Mouse (Mus musculus) kidney, embryonic 14.5 days (tissue): Measurements from ENCODE around the gene Ear6. TPM values are rescaled to one million over a fixed set of nuclear protein-coding genes. Genes with fewer than 3 reads are reported as not detected.
"Not testable (repeated sequence)": the region's sequence is repeated elsewhere in the genome, so short reads cannot be mapped to it uniquely, and the experiment has no call there.

Experiments
- ATAC-seq: fragments of 200-750 bp; cut with Nextera tagmentation; 2 replicates; pipeline ENCODE4 v1.8.0; 2017; ENCODE audit warnings: moderate number of reproducible peaks, mild to moderate bottlenecking, moderate TSS enrichment, moderate library complexity; ENCODE audit not compliant: low FRiP score, low TSS enrichment
- H3K27ac ChIP-seq: fragments of 300-500 bp; sonication (generic); 2 replicates; pipeline ENCODE4 v1.5.1; 2014; ENCODE audit warnings: low read depth, mild to moderate bottlenecking, low read length, moderate library complexity, mixed read lengths
- H3K27me3 ChIP-seq: fragments of 300-500 bp; sonication (generic); 2 replicates; pipeline ENCODE4 v1.6.1; 2014; ENCODE audit warnings: mild to moderate bottlenecking, low read length; ENCODE audit not compliant: control insufficient read depth, insufficient read depth
- H3K36me3 ChIP-seq: fragments of 300-500 bp; sonication (generic); 2 replicates; pipeline ENCODE4 v1.6.1; 2014; ENCODE audit warnings: low read length, mixed read lengths; ENCODE audit not compliant: control insufficient read depth, insufficient read depth
- H3K4me1 ChIP-seq: fragments of 300-500 bp; sonication (generic); 2 replicates; pipeline ENCODE4 v1.6.1; 2014; ENCODE audit warnings: low read length, mixed read lengths; ENCODE audit not compliant: control insufficient read depth, insufficient read depth
- H3K4me2 ChIP-seq: fragments of 300-500 bp; sonication (generic); replicated peaks from 2 replicates; pipeline ENCODE4 v1.6.1; 2014; ENCODE audit warnings: low read depth, mild to moderate bottlenecking, low read length
- H3K4me3 ChIP-seq: fragments of 300-500 bp; sonication (generic); 2 replicates; pipeline ENCODE4 v1.5.1; 2014; ENCODE audit warnings: mild to moderate bottlenecking, low read length
- H3K9ac ChIP-seq: fragments of 300-500 bp; sonication (generic); 2 replicates; pipeline ENCODE4 v1.6.1; 2014; ENCODE audit warnings: low read depth, mild to moderate bottlenecking, low read length, moderate library complexity
- H3K9me3 ChIP-seq: fragments of 300-500 bp; sonication (generic); 2 replicates; pipeline ENCODE4 v1.6.1; 2016; ENCODE audit warnings: low read length; ENCODE audit not compliant: control insufficient read depth
- WGBS: fragments of 180-500 bp; shearing (Covaris S2); extraction: QIAGEN DNeasy Blood & Tissue Kit; methylation state at CpG from one replicate; pipeline ENCODE4 v1.1.7; 2014; 5-methylcytosine and 5-hydroxymethylcytosine counted together
- polyA plus RNA-seq: library from polyadenylated mRNA; unstranded; fragments of >200 nt; fragmentation: Nextera tagmentation; extraction: Ambion mirVana; gene quantifications from 2 replicates; pipeline ENCODE4 v1.2.1, GENCODE M21; 2014

Gene Ear6
- not detected in 2 replicates for polyA plus RNA-seq

DNA sequence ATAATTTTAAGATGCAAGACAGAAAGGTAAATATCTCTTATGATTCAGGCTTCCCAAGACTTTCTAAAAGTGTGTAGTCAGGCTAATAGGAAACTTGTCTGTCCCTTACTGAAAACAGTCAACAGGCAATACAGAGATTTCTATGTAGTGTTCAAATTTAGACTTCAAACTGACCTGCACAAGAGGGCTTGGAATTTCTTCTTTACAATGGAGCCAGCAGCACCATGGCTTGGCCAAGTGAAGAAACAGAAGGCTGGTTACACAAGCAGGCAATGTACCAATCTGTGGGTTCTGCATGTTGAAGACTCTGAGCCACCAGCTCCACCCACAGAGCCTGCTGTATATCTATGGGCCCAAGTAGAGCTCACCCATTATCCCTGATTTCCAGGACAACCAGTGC is at the start of gene Ear6:
Ear6 (plus strand) TSS at position 301 of the 400 bp plus-strand sequence.
- Histone ChIP-seq H3K9ac (no peak within 1 kb of the TSS), H3K4me3 (no peak within 1 kb of the TSS), H3K27ac (no peak within 1 kb of the TSS), H3K36me3 (no peaks in the 10 kb centered on the region), H3K27me3 (no peaks in the 10 kb centered on the region), H3K4me2 (no peak within 1 kb of the TSS), H3K4me1 (no peaks in the 10 kb centered on the region), H3K9me3 (no peaks in the 10 kb centered on the region)
- no peak for ATAC-seq

DNA sequence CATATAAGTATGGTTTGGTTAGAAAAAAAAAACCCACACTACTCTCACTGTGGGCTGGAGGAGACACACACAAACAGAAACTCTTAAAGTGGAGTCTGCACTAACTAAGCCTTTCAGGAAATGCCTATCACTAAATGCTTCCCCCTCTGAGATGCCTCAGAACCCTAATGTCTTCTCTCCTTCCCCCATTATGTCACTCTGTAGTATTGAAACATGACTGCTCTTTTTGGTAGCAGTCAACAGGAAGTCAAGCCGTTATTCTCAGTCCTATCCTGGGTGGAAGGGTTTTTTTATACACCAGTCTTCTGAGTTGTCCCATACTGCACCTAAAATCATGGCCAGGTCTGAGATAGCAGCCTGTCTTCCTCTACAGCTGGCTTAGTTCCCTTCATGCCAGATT is 26.9 kb upstream of the Ear6 start:
- 61% methylated on average over 1 of the region's 1 CpGs for WGBS
- H3K9me3 ChIP-seq: no peaks in the 10 kb centered on the region
- H3K27ac ChIP-seq: no peak overlapping the region
- H3K4me2 ChIP-seq: no peak overlapping the region
- no peak for ATAC-seq
- H3K27me3 ChIP-seq: no peaks in the 10 kb centered on the region
- H3K36me3 ChIP-seq: no peaks in the 10 kb centered on the region
- H3K9ac ChIP-seq: no peak overlapping the region
- no peak overlapping the region for H3K4me3 ChIP-seq
- H3K4me1 ChIP-seq: no peaks in the 10 kb centered on the region

DNA sequence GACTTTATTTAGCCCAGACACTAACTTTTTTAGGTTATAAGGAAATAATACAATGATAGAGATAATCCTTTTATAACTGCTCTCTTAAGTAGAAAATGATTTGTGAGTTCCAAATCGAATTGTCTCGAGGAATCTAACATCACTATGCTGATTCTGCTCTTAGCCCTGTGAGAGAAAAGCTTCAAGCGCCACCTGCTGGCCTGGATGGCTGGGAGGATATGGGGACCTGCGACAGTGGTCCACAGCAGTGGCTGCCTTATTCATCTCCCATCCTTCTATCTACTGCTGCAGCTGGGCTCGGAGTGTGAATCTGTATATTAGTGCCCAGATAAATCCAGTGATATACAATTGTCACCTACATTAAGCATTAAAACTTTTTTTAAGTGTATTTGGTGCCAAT is 25.7 kb upstream of the Ear6 start:
- not testable (repeated sequence) for ATAC-seq, H3K4me1 ChIP-seq, H3K9me3 ChIP-seq, H3K9ac ChIP-seq, H3K27me3 ChIP-seq, H3K4me2 ChIP-seq, H3K36me3 ChIP-seq, H3K27ac ChIP-seq, H3K4me3 ChIP-seq
- WGBS: 32% methylated on average over 5 of the region's 5 CpGs

DNA sequence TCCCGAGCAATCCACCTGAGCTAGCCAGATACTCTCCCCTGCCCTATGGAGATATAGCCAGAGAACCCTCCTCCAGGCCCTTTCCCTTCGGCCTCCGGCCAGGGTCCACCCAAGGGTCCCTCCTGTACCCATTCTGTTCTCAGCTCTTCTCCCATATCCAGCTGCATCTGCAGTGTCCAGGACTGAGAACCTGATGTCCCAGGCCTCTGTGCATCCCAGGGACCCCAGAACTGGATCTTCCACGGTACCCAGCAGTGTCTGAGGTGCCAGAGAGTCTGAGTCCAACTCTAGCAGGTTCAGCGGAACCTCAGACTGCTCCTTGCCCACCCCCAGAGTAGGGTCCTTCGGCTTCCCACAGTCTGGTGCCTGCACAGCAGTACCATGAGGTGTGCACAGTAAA is 24.3 kb upstream of the Ear6 start:
- H3K27me3 ChIP-seq: no peaks in the 10 kb centered on the region
- no peak overlapping the region for H3K27ac ChIP-seq
- no peaks in the 10 kb centered on the region for H3K4me1 ChIP-seq
- 82% methylated on average over 6 of the region's 6 CpGs for WGBS
- no peak overlapping the region for H3K9ac ChIP-seq
- no peaks in the 10 kb centered on the region for H3K36me3 ChIP-seq
- no peaks in the 10 kb centered on the region for H3K9me3 ChIP-seq
- H3K4me3 ChIP-seq: no peak overlapping the region
- no peak overlapping the region for H3K4me2 ChIP-seq
- ATAC-seq: no peak

DNA sequence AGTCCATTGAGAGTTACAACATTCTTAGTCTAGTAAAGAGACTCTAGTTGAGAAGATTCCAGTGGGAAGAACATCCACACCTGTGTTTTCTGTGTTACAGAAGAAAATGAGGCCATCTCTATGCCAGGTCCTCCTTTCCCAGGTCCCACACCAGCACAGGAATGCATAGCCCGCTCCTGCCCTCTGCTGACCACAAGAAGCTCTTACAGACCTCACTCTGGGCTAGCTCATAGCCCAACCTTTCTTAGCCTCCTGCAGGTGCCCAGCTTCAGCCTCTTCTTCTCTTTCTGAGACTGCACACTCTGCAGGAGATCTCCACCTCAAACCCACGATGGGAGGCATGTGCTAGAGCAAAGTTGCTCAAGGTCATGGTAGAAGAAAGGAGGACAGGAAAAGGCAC is 15.0 kb upstream of the Ear6 start:
- not testable (repeated sequence) for H3K36me3 ChIP-seq, ATAC-seq, H3K9ac ChIP-seq, H3K4me2 ChIP-seq, H3K4me1 ChIP-seq, H3K27me3 ChIP-seq, H3K9me3 ChIP-seq, H3K4me3 ChIP-seq, H3K27ac ChIP-seq
- 32% methylated on average over 2 of the region's 2 CpGs for WGBS

DNA sequence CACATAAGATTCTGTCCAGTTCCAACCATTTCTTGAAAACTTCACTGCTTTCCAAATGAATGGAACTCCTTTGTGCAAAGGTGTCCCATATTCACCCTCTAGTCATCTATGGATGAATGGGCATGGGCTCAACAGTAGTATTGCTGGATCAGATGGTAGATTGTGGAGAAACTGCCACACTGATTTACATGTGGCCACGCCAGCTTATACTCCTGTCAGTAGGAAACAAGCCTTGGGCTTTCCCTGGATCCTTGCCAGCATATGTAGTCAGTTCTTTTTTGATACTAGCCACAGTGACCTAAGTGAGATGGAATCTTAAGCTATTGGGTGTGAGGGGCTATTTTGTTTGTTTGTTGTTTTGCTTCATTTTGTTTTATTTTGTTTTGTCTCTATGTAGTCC is 11.2 kb upstream of the Ear6 start:
- Histone ChIP-seq H3K4me1 (no peaks in the 10 kb centered on the region), H3K27me3 (no peaks in the 10 kb centered on the region), H3K36me3 (no peaks in the 10 kb centered on the region), H3K9me3 (no peaks in the 10 kb centered on the region), H3K4me3 (no peak overlapping the region), H3K9ac (no peak overlapping the region), H3K4me2 (no peak overlapping the region), H3K27ac (no peak overlapping the region)
- no peak for ATAC-seq
- 71% methylated on average over 1 of the region's 1 CpGs for WGBS

DNA sequence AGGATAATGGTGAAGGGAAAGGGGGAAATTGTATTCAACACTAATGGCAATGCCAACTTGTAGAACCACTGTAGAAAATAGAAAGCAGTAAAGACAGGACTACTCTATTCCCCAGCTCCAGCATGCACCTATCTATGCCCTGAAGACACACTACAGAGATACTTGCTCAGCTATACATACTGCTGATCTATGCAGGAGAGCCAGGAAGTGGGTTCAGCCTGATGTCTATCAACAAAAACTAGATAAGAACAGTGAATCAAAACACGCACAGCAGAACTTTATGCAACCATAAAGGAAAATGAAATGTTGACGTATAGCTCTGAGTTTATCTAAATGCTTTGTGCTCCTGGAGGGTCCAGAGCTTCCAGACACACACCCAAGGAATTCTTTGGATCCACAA is 10.7 kb upstream of the Ear6 start:
- Histone ChIP-seq H3K9ac (no peak overlapping the region), H3K4me1 (no peaks in the 10 kb centered on the region), H3K27ac (no peak overlapping the region), H3K4me3 (no peak overlapping the region), H3K4me2 (no peak overlapping the region), H3K9me3 (no peaks in the 10 kb centered on the region), H3K27me3 (no peaks in the 10 kb centered on the region), H3K36me3 (no peaks in the 10 kb centered on the region)
- ATAC-seq: no peak
- 91% methylated on average over 2 of the region's 2 CpGs for WGBS

DNA sequence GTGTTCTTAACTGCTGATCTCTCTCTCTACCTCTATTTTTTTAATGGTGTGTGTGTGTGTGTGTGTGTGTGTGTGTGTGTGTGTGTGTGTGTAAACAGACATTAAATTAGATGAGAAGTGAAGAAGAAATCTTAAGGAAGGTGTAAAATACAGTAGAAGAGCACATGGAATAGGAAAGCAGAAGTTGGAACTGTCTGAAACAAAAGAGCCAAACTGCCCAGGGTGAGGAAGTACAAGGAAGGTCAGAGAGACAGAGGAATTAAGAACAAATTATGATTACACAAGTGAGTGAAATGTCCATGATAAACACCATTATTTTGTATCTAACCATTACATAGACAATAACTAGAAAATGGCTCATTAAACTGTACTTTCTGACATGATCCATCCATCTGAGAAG is 9.6 kb upstream of the Ear6 start:
- H3K27ac ChIP-seq: no peak overlapping the region
- ATAC-seq: no peak
- no peaks in the 10 kb centered on the region for H3K9me3 ChIP-seq
- H3K27me3 ChIP-seq: no peaks in the 10 kb centered on the region
- no peak overlapping the region for H3K4me3 ChIP-seq
- no peak overlapping the region for H3K4me2 ChIP-seq
- no peak overlapping the region for H3K9ac ChIP-seq
- no peaks in the 10 kb centered on the region for H3K36me3 ChIP-seq
- no peaks in the 10 kb centered on the region for H3K4me1 ChIP-seq

DNA sequence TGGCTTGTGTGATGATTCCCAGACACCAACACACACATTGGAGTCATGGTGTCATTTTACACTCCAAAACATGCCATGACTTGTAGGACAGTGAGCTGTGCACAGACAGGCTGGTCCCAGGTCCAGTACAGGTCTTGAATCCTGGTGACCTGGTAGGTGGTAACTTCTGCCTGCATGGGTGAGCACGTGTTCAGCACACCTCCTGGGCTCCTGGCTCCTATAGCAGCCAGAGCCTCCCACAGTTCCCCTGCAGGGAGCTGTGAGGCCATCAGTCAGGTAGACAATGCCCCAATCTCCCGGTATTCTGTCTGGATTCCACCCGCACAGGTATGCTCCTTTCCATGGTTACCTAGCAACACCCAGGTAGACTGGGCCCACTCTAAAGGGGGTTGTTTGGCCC is 6.9 kb upstream of the Ear6 start:
- no peak overlapping the region for H3K4me3 ChIP-seq
- H3K27ac ChIP-seq: no peak overlapping the region
- no peaks in the 10 kb centered on the region for H3K36me3 ChIP-seq
- H3K9ac ChIP-seq: no peak overlapping the region
- H3K4me2 ChIP-seq: no peak overlapping the region
- no peaks in the 10 kb centered on the region for H3K4me1 ChIP-seq
- 57% methylated on average over 3 of the region's 3 CpGs for WGBS
- H3K27me3 ChIP-seq: no peaks in the 10 kb centered on the region
- H3K9me3 ChIP-seq: no peaks in the 10 kb centered on the region
- no peak for ATAC-seq

DNA sequence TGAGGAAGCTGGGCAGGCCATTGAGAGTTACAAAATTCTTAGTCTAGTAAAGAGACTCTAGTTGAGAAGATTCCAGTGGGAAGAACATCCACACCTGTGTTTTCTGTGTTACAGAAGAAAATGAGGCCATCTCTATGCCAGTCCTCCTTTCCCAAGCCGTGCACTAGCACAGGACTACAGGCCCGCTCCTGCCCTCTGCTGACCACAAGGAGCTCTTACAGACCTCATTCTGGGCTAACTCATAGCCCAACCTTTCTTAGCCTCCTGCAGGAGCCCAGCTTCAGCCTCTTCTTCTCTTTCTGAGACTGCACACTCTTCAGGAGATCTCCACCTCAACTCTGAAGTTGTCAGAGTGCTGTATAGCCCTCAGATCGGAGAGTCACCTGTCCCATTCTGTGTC is 2.5 kb upstream of the Ear6 start:
- H3K4me1 ChIP-seq, H3K27ac ChIP-seq, H3K9ac ChIP-seq, H3K36me3 ChIP-seq, H3K9me3 ChIP-seq, H3K4me3 ChIP-seq, H3K27me3 ChIP-seq, ATAC-seq, H3K4me2 ChIP-seq: not testable (repeated sequence)
- WGBS: 55% methylated on average over 3 of the region's 3 CpGs
